Mouse (Mus musculus) lung, postnatal 4 days (tissue): Measurements from ENCODE around the gene Tchhl1.

Experiments
- DNase-seq, 2 experiments: peaks; one replicate each; pipeline ENCODE4 v3.0.0; 2021

Tchhl1 gene

DNA sequence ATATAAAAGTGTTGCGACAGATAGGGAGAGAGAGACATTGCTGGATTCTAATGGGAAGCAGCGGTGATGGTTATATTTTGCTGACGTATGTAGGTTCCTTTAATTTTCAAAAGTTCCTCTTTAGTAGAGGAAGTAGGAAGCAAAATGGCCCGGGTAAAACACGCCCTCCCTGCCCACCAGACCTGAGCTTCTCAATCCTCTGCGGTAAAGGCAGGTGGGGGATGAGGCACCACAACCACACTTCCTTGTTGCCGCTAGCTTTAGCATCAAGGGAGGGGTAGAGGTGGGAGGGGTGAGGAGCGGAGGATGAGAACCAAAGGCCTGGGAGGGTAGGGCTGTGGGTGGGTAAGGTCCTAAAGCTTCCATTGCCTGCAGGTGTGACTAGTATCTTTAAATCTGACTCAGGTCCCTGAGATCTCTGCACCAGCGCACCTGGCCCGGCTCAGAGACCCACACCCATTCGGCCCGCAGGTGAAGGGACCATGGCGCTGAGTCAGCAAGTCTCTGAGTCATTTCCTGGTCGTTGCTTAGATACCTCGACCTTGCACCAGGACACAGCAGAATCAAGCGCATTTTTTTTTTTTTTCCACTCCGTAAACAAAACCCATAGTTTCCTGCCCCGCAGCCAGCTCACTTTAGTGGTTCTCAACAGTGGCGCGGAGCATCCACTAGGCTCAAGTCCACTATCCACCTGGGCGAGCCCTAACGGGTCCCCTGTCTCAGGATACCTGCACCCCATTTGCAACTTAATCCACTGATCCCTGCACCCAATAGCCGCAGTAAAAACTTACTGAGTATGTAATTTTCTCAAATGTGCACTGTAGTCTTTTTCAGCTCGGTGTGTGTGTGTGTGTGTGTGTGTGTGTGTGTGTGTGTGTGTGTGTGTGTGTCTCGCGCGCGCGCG, 37.7 kb downstream of the Tchhl1 start:
- peak; percentile 79 to 82 for DNase-seq

- peak; percentile 53 to 58 for DNase-seq
Observed at GRCm38 (mm10) chr3:93506881-93507325, 38.3 kb downstream of the Tchhl1 start.

GRCm38 (mm10) chr3:93509301-93509700, 40.7 kb downstream of the Tchhl1 start:
- no peak for DNase-seq

GRCm38 (mm10) chr3:93511036-93511435, 42.5 kb downstream of the Tchhl1 start:
- DNase-seq: no peak

- no peak for DNase-seq
Observed at GRCm38 (mm10) chr3:93511801-93512200, 43.2 kb downstream of the Tchhl1 start.

DNA sequence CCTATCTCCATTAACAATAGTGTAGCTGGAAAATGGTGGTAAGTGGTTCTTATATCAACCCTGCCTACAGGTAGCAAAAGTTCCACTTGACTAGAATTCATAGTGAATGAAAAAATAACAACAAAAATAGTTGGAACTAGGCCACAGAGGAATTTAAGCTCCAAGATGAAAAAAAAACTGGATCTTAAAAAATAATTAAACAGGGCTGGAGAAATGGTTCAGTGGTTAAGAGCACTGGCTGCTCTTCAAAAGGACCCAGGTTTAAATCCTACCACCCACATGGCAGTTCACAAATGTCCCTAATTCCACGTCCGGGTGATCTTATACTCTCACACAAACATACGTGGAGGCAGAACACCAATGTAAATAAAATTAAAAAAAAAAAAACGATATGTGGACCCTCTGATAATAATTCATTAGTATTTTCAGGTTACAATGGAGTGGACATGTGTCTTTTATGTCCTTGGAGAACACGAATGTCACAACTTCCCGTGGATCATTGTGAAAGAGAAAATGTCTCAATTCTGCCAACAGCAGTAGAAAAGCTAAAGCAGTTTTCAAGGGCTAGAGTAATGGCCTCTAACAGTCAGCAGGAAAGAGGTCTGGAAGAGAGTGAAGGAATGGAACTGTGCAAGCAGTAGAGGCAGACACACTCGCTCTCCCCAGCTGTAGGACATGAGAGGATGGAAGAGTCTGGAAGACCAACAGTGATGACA, 44.0 kb downstream of the Tchhl1 start:
- DNase-seq: no peak

DNA sequence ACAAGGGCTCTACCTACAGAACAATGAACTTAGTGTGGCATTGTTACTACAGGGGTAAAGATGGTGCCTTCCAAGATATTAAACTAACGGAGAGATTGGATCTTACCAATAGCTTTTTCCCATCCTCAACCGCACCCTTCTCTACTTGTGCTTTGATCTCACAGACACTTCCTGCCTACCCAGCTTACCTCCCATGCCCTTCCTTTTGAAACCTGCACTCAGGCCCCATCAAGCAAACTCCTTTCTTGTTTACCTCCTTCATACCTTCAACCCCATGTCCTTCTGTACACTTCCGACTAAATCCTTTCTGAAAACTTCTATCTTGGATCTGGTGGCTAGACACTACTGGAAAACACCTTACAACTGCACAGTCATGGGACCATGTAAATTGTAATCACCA, 46.1 kb downstream of the Tchhl1 start:
- DNase-seq: no peak

DNA sequence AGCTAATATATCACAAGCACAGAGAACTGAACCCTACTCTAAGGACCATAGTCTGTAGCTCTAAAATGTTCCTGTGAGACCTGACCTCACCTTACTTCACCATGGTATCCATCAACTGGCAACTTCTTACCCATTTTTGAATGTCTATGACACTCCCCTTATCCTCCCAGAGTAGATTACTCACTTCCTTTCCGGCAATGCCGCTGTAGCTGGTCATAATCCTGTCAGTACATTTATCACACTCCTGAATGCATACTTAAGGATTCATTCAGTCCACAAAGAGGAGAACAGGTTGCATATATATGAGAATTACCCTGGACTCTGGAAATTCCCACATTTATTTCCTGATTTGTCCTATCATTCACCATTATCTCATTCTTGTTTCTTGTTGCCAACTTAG, 48.8 kb downstream of the Tchhl1 start:
- no peak for DNase-seq

DNA sequence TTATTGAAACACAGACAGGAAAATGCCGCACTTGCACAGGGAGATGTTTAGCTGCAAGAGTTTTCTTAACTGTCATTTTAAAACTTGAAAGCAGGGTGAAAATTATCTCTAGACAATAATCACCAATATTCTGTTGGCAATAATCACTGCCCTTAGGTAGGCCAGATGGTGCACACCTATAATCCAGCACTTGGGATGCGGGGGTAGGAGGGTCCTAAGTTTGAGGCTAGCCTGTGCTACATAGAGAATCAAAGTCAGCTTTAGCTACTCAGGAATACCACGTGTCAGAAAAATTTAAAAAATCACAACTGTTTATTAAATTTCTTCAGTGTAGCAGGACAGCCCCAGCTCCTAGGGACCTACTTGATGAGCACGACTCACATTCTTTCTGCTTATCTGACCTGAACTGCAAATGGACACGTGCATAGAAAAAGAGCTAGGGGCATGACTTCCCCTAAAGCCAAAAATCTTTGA, 51.3 kb downstream of the Tchhl1 start:
- no peak for DNase-seq

DNA sequence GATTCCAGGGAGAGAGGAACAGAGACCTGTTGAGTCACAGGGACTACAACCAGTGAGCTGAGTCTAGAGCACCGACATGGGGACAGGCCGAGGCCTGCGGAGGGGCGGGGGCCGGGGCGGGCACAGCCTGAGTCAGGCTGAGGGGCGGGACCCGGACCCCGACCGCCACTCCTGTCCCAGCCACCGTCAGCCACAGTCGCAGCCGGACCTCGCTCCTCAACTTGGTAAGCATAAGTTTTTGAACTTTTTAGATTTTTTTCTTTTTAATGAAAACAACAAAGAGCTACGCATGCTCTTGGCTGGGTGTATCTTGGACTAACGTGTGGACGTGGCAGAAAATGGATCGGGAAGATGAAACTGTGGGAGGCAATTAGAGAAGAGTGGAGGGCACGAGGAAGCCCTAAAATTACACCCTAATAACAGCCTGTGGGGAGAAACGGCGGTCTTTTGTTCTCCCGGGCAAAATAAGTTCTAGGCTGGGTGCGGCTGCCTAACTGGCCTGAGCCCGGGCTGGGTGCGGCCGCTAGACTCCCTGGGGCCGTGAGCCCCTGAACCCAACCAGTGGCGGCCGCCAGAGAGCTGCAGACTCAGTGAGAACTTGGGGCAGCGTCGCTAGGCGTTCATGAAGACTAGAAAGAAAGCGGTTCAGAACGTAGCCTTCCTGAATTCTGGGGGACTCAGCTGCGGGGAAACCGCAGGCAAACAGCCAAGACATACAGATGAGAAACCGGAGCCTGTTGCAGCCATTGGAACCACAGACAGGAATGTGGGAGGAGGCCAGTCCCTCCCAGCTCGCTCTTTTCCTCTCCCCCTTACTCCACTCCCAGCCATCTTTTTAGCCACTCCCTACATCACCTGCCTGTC, 52.0 kb downstream of the Tchhl1 start, which contains the start of gene S100a11:
S100a11 (plus strand) TSS at position 159 of the 864 bp plus-strand sequence.
- peak; percentile 73 to 79 for DNase-seq
